Mouse (Mus musculus) kidney, postnatal 25 days (tissue): ENCODE measurements at regions not wholly inside any gene's neighbourhood (a gene's known extent, or its start where the extent isn't known, plus 50 kb on each side); places are given as distances from the start of the nearest gene placed in this dataset.

Source experiments
- DNase-seq, 2 experiments: peaks; one replicate each; pipeline ENCODE4 v3.0.0; 2021; ENCODE audit warnings: mixed read lengths in 2 of 2

- DNase-seq: no peak
Measured at GRCm38 (mm10) chr4:140401632-140402031, 155.0 kb upstream of the Igsf21 start.

GRCm38 (mm10) chr4:140396548-140396947, 150.0 kb upstream of the Igsf21 start:
- no peak for DNase-seq

DNA sequence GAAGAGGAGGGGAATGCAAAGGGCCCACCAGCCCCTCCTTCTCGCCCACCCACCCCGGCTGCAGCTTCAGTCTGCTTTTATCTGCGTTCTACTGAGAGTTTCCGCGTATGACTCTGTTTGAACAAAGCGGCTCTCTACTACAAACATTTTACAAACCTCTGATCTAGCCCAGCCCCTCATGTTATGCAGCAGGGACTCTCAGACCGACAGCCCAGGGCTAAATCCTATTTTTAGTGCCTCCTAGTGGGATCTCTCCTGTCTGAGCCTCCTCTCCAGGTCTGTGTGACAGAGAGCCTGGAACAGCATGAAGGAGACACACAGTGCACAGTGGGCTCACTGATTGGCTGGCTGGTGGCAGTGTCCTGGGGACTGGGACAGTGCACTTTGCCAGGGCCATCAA, 145.7 kb upstream of the Igsf21 start:
- DNase-seq: no peak

- no peak for DNase-seq
Measured at GRCm38 (mm10) chr4:140390684-140391234, 144.2 kb upstream of the Igsf21 start.

DNA sequence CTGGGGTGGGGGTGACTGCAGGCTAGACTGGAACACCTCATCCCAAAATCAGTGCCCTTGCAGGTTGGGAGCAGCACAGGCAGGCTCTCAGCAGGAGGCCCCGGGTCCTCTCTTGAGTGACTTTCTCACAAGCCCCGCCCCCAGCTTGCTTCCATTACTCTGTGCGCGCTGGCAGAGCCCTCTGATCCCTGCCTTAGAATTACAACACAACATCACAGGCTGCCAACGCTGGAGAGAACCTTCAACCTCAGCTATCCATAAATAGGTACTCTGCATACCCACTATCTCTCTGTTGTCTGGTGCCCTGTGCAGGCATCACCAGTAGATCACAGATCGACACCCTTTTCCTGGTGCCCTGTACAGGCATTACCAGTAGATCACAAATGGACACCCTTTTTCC, 139.1 kb upstream of the Igsf21 start:
- peak; percentile 28 to 69 for DNase-seq

DNA sequence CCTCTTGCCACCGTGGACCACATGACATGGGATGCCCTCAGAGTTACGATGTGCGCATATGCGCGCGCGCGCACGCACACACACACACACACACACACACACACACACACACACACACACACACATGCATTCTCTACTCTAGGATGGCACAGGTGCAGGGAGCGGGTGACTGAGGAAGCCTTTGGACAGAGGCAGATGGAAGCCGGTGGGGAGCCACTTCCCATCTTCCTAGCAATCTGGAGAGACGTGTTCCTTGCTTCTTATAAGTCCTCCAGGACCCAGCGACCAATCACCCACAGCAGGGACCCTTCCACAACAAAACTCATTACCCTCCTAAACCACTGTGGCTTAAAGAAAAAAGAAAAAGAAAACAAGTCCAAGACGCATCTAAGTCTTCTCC, 138.6 kb upstream of the Igsf21 start:
- DNase-seq: no peak

DNA sequence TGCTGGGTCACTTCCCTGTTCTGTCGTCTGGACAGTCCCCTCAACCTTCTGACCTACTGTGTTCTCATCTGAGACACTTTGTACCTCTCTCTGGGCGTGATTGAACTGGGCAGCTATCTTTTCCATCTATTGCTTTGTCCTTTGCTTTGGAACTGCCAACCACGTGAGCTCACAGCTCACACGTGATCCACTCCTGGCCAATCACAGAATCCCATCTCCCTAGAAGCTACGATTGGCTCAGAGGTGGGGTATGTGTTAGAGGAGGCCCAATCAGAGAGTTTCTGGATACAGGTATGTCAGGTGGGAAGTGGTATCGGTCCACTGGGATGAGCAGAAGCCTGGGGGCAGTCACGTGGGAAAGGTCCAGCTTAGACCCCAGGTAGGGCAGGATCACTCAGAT, 137.0 kb upstream of the Igsf21 start:
- DNase-seq: no peak

- no peak for DNase-seq
Measured at GRCm38 (mm10) chr4:140380733-140381132, 134.1 kb upstream of the Igsf21 start.

GRCm38 (mm10) chr4:140377941-140378340, 131.4 kb upstream of the Igsf21 start:
- no peak for DNase-seq

- DNase-seq: no peak
Measured at GRCm38 (mm10) chr4:140372586-140373325, 126.2 kb upstream of the Igsf21 start.

- DNase-seq: no peak
Measured at GRCm38 (mm10) chr4:140371426-140372213, 125.0 kb upstream of the Igsf21 start.

- no peak for DNase-seq
Measured at GRCm38 (mm10) chr4:140366975-140367680, 120.5 kb upstream of the Igsf21 start.

GRCm38 (mm10) chr4:140358846-140359245, 112.3 kb upstream of the Igsf21 start:
- no peak for DNase-seq

- peak; percentile 80 to 84 for DNase-seq
Measured at GRCm38 (mm10) chr4:140358103-140358502, 111.5 kb upstream of the Igsf21 start.

DNA sequence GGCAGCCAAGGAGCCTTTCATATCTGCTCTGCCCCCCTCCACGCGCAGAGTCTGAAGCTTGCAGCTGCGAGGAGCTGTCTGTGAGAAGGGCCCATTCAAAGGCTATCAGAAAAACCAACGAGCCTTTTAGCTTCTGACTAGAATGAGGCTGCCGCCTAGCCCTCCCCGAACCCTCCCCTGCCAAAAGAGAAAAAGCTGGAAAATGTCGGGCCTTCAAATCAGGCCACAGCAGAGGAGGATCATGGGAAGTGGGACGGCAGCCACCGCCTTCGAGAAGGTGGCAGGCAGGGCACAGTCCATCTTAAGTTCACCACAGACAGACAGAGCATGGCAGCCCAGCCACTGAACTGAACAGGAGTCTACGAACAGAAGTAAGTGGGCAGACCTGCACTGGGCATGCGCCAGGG, 108.6 kb upstream of the Igsf21 start:
- DNase-seq: no peak

GRCm38 (mm10) chr4:140348802-140349201, 102.2 kb upstream of the Igsf21 start:
- no peak for DNase-seq

DNA sequence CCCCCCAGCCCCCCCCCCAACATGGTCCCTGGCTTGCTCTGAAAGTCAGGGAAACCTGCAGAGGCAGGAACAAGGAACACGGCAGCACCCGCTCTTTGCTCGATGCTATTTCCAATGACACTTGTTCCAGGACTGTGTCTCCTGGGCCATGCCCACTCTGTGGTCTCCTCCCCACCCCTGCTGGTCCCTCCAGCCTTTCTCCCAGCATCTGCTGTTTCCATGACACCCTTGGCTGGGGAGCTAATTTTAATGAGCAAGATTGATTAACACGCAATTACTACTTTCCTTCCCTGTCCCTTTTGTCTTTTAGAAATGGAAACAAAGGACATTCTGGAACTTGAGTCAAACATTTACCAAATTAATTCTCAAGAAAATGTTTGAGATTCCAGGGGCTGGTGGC, 83.6 kb upstream of the Igsf21 start:
- DNase-seq: no peak

GRCm38 (mm10) chr4:140326706-140327440, 80.3 kb upstream of the Igsf21 start:
- DNase-seq: no peak

DNA sequence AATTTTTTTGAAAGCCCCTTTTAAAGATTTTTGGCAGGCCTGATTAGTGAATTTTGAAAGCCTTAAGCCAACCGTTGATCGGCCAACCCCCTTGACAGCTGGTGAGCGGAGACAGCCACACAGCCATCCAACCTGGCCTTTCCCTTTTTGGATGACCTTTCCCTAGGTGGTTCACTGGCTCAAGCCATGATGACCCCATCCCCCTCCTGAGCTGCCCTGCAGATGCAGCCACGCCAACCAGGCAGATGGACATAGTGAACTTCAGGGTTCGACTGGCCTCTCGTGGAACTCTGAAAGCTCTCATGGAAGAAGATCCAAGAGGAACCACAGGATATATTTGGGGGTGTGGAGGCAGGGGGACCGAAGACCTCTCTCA, 79.1 kb upstream of the Igsf21 start:
- DNase-seq: no peak

- DNase-seq: no peak
Measured at GRCm38 (mm10) chr4:140324971-140325676, 78.5 kb upstream of the Igsf21 start.

DNA sequence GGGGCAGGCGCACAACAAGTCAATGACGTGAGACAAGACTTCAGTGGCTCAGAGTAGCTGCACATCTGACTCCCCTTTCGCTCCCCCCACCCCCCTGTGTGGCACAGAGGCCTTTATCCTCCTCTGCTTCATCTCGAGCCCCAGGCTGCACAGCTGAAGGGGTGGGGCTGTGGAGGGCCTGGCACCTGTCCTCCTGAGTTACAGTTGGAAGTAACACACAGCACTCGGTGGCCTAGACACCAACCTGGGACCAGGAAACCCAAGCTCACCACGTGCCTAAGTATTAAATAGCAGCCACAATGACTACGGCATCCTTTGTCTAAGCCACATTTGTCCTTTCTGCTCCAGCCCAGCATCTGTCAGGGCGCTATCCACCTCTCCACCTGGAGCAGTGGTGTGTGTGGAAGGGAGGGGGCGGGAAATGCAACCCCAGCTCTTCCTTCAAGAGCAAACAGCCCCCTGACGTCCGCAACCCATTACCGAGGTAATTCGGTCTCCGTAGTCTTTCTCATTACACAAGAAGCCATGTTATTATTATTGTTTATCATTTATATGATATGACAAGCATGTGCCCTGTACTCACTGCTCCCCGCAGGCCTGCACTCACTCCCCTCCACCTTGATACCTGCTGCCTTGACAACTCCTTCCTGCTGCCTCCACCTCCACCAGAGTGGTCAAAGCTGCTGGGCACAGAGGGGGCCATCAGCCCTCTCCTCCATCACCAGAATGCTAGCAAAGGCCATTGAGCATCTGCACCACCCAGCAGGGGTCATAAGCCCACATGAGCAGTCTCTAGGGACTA, 73.7 kb upstream of the Igsf21 start:
- DNase-seq: no peak
